Mouse (Mus musculus) midbrain, postnatal 0 days (tissue): ENCODE measurements at regions not wholly inside any gene's neighbourhood (a gene's known extent, or its start where the extent isn't known, plus 50 kb on each side); places are given as distances from the start of the nearest gene placed in this dataset.
A peak's percentile ranks its signal among the peaks of the same experiment; 100 is the strongest.

Source experiments
- ATAC-seq: fragments of 200-750 bp; cut with Nextera tagmentation; 2 replicates; pipeline ENCODE4 v1.8.0; 2017; ENCODE audit warnings: moderate number of reproducible peaks, mild to moderate bottlenecking, moderate TSS enrichment, moderate library complexity; ENCODE audit not compliant: low FRiP score
- DNase-seq: peaks from one replicate; pipeline ENCODE4 v3.0.0-alpha.2; 2015; ENCODE audit warnings: low spot score
- H3K27ac ChIP-seq: fragments of 300-500 bp; sonication (generic); 2 replicates; pipeline ENCODE4 v1.5.1; 2014; ENCODE audit warnings: low read depth, mild to moderate bottlenecking, low read length, mixed read lengths
- H3K27me3 ChIP-seq: fragments of 300-500 bp; sonication (generic); 2 replicates; pipeline ENCODE4 v1.6.1; 2014; ENCODE audit warnings: low read length, control low read depth, mixed read lengths; ENCODE audit not compliant: insufficient read depth
- H3K36me3 ChIP-seq: fragments of 300-500 bp; sonication (generic); 2 replicates; pipeline ENCODE4 v1.6.1; 2014; ENCODE audit warnings: low read length, control low read depth, mixed read lengths; ENCODE audit not compliant: insufficient read depth
- H3K4me1 ChIP-seq: fragments of 300-500 bp; sonication (generic); 2 replicates; pipeline ENCODE4 v1.6.1; 2014; ENCODE audit warnings: mild to moderate bottlenecking, control low read depth, antibody characterized with exemption, low read length, mixed read lengths; ENCODE audit not compliant: insufficient read depth
- H3K4me2 ChIP-seq: fragments of 300-500 bp; sonication (generic); 2 replicates; pipeline ENCODE4 v1.6.1; 2014; ENCODE audit warnings: low read depth, mild to moderate bottlenecking, low read length, mixed read lengths; ENCODE audit not compliant: poor library complexity, severe bottlenecking
- H3K4me3 ChIP-seq: fragments of 300-500 bp; sonication (generic); 2 replicates; pipeline ENCODE4 v1.5.1; 2014; ENCODE audit warnings: low read depth, mild to moderate bottlenecking, low read length, moderate library complexity
- H3K9ac ChIP-seq: fragments of 300-500 bp; sonication (generic); replicated peaks from 2 replicates; pipeline ENCODE4 v1.6.1; 2014; ENCODE audit warnings: mild to moderate bottlenecking, low read length, moderate library complexity, mixed read lengths; ENCODE audit not compliant: poor library complexity, severe bottlenecking
- H3K9me3 ChIP-seq: fragments of 300-500 bp; sonication (generic); 2 replicates; pipeline ENCODE4 v1.6.1; 2016; ENCODE audit warnings: low read length, control low read depth
- CTCF ChIP-seq: IDR thresholded peaks from 2 replicates; pipeline ENCODE4 v1.5.1; 2016; ENCODE audit warnings: antibody characterized with exemption, mild to moderate bottlenecking
- WGBS: fragments of 180-500 bp; shearing (Covaris S2); extraction: QIAGEN DNeasy Blood & Tissue Kit; methylation state at CpG from one replicate; pipeline ENCODE4 v1.1.7; 2014; 5-methylcytosine and 5-hydroxymethylcytosine counted together

- no peaks in the 10 kb centered on the region for H3K9me3 ChIP-seq
- no peak for DNase-seq
- no peaks in the 10 kb centered on the region for H3K27me3 ChIP-seq
- H3K27ac ChIP-seq = no peak overlapping the region
- H3K9ac ChIP-seq = no peak overlapping the region
- no peak overlapping the region for H3K4me2 ChIP-seq
- no peak for TF ChIP-seq CTCF
- no peaks in the 10 kb centered on the region for H3K4me1 ChIP-seq
- WGBS = 80% methylated on average over 12 of the region's 12 CpGs
- ATAC-seq = no peak
- H3K36me3 ChIP-seq = no peaks in the 10 kb centered on the region
- H3K4me3 ChIP-seq = no peak overlapping the region
These were observed 435.8 kb upstream of the Dph6 start for GRCm38 (mm10) chr2:115090430-115091175.

- no peak for TF ChIP-seq CTCF
- DNase-seq (no peak), ATAC-seq (no peak)
- H3K9me3 ChIP-seq = no peaks in the 10 kb centered on the region
- no peak overlapping the region for H3K4me2 ChIP-seq
- WGBS = 86% methylated on average over 12 of the region's 12 CpGs
- no peak overlapping the region for H3K9ac ChIP-seq
- no peak overlapping the region for H3K27ac ChIP-seq
- no peaks in the 10 kb centered on the region for H3K4me1 ChIP-seq
- H3K27me3 ChIP-seq = no peaks in the 10 kb centered on the region
- no peak overlapping the region for H3K4me3 ChIP-seq
- H3K36me3 ChIP-seq = no peaks in the 10 kb centered on the region
These were observed 440.6 kb upstream of the Dph6 start for GRCm38 (mm10) chr2:115095351-115095750.

GRCm38 (mm10) chr2:115101501-115101900, 446.7 kb upstream of the Dph6 start:
- Histone ChIP-seq H3K27me3 (no peaks in the 10 kb centered on the region), H3K4me2 (no peak overlapping the region), H3K27ac (no peak overlapping the region), H3K9me3 (no peaks in the 10 kb centered on the region), H3K4me3 (no peak overlapping the region), H3K4me1 (no peaks in the 10 kb centered on the region), H3K9ac (no peak overlapping the region), H3K36me3 (no peaks in the 10 kb centered on the region)
- ATAC-seq (no peak), DNase-seq (no peak)
- 87% methylated on average over 3 of the region's 3 CpGs for WGBS
- TF ChIP-seq CTCF = no peak

GRCm38 (mm10) chr2:115119429-115120205, 461.9 kb upstream of the BC052040 start:
- Histone ChIP-seq H3K36me3 (no peaks in the 10 kb centered on the region), H3K9ac (no peak overlapping the region), H3K4me2 (no peak overlapping the region), H3K9me3 (no peaks in the 10 kb centered on the region), H3K27me3 (no peaks in the 10 kb centered on the region), H3K4me1 (no peaks in the 10 kb centered on the region), H3K4me3 (no peak overlapping the region), H3K27ac (no peak overlapping the region)
- no peak for ATAC-seq
- TF ChIP-seq CTCF = peak; percentile 25; the same call in 1 of the 2 replicates
- WGBS = 53% methylated on average over 9 of the region's 9 CpGs
- no peak for DNase-seq

- DNase-seq (no peak), ATAC-seq (no peak)
- no peak for TF ChIP-seq CTCF
- Histone ChIP-seq H3K4me2 (no peak overlapping the region), H3K36me3 (no peaks in the 10 kb centered on the region), H3K27me3 (no peaks in the 10 kb centered on the region), H3K9me3 (no peaks in the 10 kb centered on the region), H3K9ac (no peak overlapping the region), H3K4me3 (no peak overlapping the region), H3K27ac (no peak overlapping the region), H3K4me1 (no peaks in the 10 kb centered on the region)
- WGBS = 19% methylated on average over 3 of the region's 3 CpGs
These were observed 461.4 kb upstream of the BC052040 start for GRCm38 (mm10) chr2:115120206-115120503.

- Histone ChIP-seq H3K9ac (no peak overlapping the region), H3K4me2 (no peak overlapping the region), H3K4me1 (no peaks in the 10 kb centered on the region), H3K4me3 (no peak overlapping the region), H3K27ac (no peak overlapping the region), H3K36me3 (no peaks in the 10 kb centered on the region), H3K27me3 (no peaks in the 10 kb centered on the region), H3K9me3 (no peaks in the 10 kb centered on the region)
- no peak for DNase-seq
- TF ChIP-seq CTCF = no peak
- ATAC-seq = no peak
- 75% methylated on average over 6 of the region's 6 CpGs for WGBS
These were observed 454.7 kb upstream of the BC052040 start for GRCm38 (mm10) chr2:115126625-115127369.
